Mouse (Mus musculus): ENCODE measurements around the gene Hdac2. TPM values are rescaled to one million over a fixed set of nuclear protein-coding genes. Genes with fewer than 3 reads are reported as not detected.

The Hdac2 gene
- polyA plus RNA-seq, 1 experiment: 12.3 TPM

GRCm38 (mm10) chr10:36981866-36982265 is 7.5 kb downstream of the Hdac2 start:
- no peak for DNase-seq
- H3K4me3 ChIP-seq (replicated peaks; ENCODE audit: extremely low read depth, low read depth, low read length): no peak overlapping the region
- 95% methylated on average over 4 of the region's 4 CpGs for WGBS

GRCm38 (mm10) chr10:36992149-36992548 is 17.8 kb downstream of the Hdac2 start:
- no peak for DNase-seq
- WGBS: 96% methylated on average over 2 of the region's 2 CpGs
- TF ChIP-seq CTCF (IDR thresholded peaks at IDR 0.05; ENCODE audit: insufficient read depth, low read length): no peak
- TF ChIP-seq POLR2A (IDR thresholded peaks at IDR 0.05; ENCODE audit: borderline replicate concordance, extremely low read depth, low read depth, low read length): no peak
- H3K4me3 ChIP-seq (replicated peaks; ENCODE audit: extremely low read depth, low read depth, low read length): no peak overlapping the region
- no peaks in the 10 kb centered on the region for H3K4me1 ChIP-seq (ENCODE audit: control insufficient read depth, insufficient read depth, low read length)

More at GRCm38 (mm10) chr10:36981866-36982265, 7.5 kb downstream of the Hdac2 start:
- H3K4me1 ChIP-seq (ENCODE audit: control insufficient read depth, insufficient read depth, low read length): peaks cover 9% of the 10 kb centered on the region
- TF ChIP-seq POLR2A (IDR thresholded peaks at IDR 0.05; ENCODE audit: borderline replicate concordance, extremely low read depth, low read depth, low read length): no peak
- no peak for TF ChIP-seq CTCF (IDR thresholded peaks at IDR 0.05; ENCODE audit: insufficient read depth, low read length)

GRCm38 (mm10) chr10:37000839-37001238 is 26.5 kb downstream of the Hdac2 start:
- Histone ChIP-seq H3K4me3 (replicated peaks; ENCODE audit: extremely low read depth, low read depth, low read length) (no peak overlapping the region), H3K4me1 (ENCODE audit: control insufficient read depth, insufficient read depth, low read length) (no peaks in the 10 kb centered on the region)
- DNase-seq: no peak
- no peak for TF ChIP-seq CTCF (IDR thresholded peaks at IDR 0.05; ENCODE audit: insufficient read depth, low read length)
- no peak for TF ChIP-seq POLR2A (IDR thresholded peaks at IDR 0.05; ENCODE audit: borderline replicate concordance, extremely low read depth, low read depth, low read length)
- 94% methylated on average over 2 of the region's 2 CpGs for WGBS

- DNase-seq: peak; percentile 55
- WGBS: 52% methylated on average over 8 of the region's 8 CpGs
- no peaks in the 10 kb centered on the region for H3K4me1 ChIP-seq (ENCODE audit: control insufficient read depth, insufficient read depth, low read length)
- no peak for TF ChIP-seq POLR2A (IDR thresholded peaks at IDR 0.05; ENCODE audit: borderline replicate concordance, extremely low read depth, low read depth, low read length)
- peak; percentile 43; the same call in 1 of the 2 replicates for TF ChIP-seq CTCF (IDR thresholded peaks at IDR 0.05; ENCODE audit: insufficient read depth, low read length)
- H3K4me3 ChIP-seq (replicated peaks; ENCODE audit: extremely low read depth, low read depth, low read length): no peak overlapping the region
Observed at GRCm38 (mm10) chr10:37014274-37015107, 40.1 kb downstream of the Hdac2 start.

GRCm38 (mm10) chr10:37015729-37016128 is 41.4 kb downstream of the Hdac2 start:
- Histone ChIP-seq H3K4me3 (replicated peaks; ENCODE audit: extremely low read depth, low read depth, low read length) (no peak overlapping the region), H3K4me1 (ENCODE audit: control insufficient read depth, insufficient read depth, low read length) (no peaks in the 10 kb centered on the region)
- TF ChIP-seq CTCF (IDR thresholded peaks at IDR 0.05; ENCODE audit: insufficient read depth, low read length) (no peak), POLR2A (IDR thresholded peaks at IDR 0.05; ENCODE audit: borderline replicate concordance, extremely low read depth, low read depth, low read length) (no peak)
- 42% methylated on average over 2 of the region's 2 CpGs for WGBS
- DNase-seq: no peak

GRCm38 (mm10) chr10:37016200-37016599 is 41.9 kb downstream of the Hdac2 start:
- H3K4me1 ChIP-seq (ENCODE audit: control insufficient read depth, insufficient read depth, low read length): no peaks in the 10 kb centered on the region
- TF ChIP-seq POLR2A (IDR thresholded peaks at IDR 0.05; ENCODE audit: borderline replicate concordance, extremely low read depth, low read depth, low read length): no peak
- no peak overlapping the region for H3K4me3 ChIP-seq (replicated peaks; ENCODE audit: extremely low read depth, low read depth, low read length)
- no peak for DNase-seq
- 63% methylated on average over 2 of the region's 2 CpGs for WGBS

GRCm38 (mm10) chr10:37024301-37024700 is 50.0 kb downstream of the Hdac2 start:
- H3K4me3 ChIP-seq (replicated peaks; ENCODE audit: extremely low read depth, low read depth, low read length): no peak overlapping the region
- H3K4me1 ChIP-seq (ENCODE audit: control insufficient read depth, insufficient read depth, low read length): no peaks in the 10 kb centered on the region
- WGBS: 53% methylated on average over 1 of the region's 1 CpGs
- no peak for TF ChIP-seq POLR2A (IDR thresholded peaks at IDR 0.05; ENCODE audit: borderline replicate concordance, extremely low read depth, low read depth, low read length)
- no peak for TF ChIP-seq CTCF (IDR thresholded peaks at IDR 0.05; ENCODE audit: insufficient read depth, low read length)
- DNase-seq: no peak

GRCm38 (mm10) chr10:37028651-37029050 is 54.3 kb downstream of the Hdac2 start:
- Histone ChIP-seq H3K4me3 (replicated peaks; ENCODE audit: extremely low read depth, low read depth, low read length) (no peak overlapping the region), H3K4me1 (ENCODE audit: control insufficient read depth, insufficient read depth, low read length) (no peaks in the 10 kb centered on the region)
- TF ChIP-seq CTCF (IDR thresholded peaks at IDR 0.05; ENCODE audit: insufficient read depth, low read length) (no peak), POLR2A (IDR thresholded peaks at IDR 0.05; ENCODE audit: borderline replicate concordance, extremely low read depth, low read depth, low read length) (no peak)
- no peak for DNase-seq
- 69% methylated on average over 2 of the region's 2 CpGs for WGBS

GRCm38 (mm10) chr10:37035090-37035497 is 60.8 kb downstream of the Hdac2 start:
- Histone ChIP-seq H3K4me1 (ENCODE audit: control insufficient read depth, insufficient read depth, low read length) (no peaks in the 10 kb centered on the region), H3K4me3 (replicated peaks; ENCODE audit: extremely low read depth, low read depth, low read length) (no peak overlapping the region)
- no peak for TF ChIP-seq POLR2A (IDR thresholded peaks at IDR 0.05; ENCODE audit: borderline replicate concordance, extremely low read depth, low read depth, low read length)
- no peak for TF ChIP-seq CTCF (IDR thresholded peaks at IDR 0.05; ENCODE audit: insufficient read depth, low read length)
- WGBS: 62% methylated on average over 7 of the region's 7 CpGs
- no peak for DNase-seq

- Histone ChIP-seq H3K4me3 (replicated peaks; ENCODE audit: extremely low read depth, low read depth, low read length) (no peak overlapping the region), H3K4me1 (ENCODE audit: control insufficient read depth, insufficient read depth, low read length) (no peaks in the 10 kb centered on the region)
- TF ChIP-seq POLR2A (IDR thresholded peaks at IDR 0.05; ENCODE audit: borderline replicate concordance, extremely low read depth, low read depth, low read length): no peak
- no peak for TF ChIP-seq CTCF (IDR thresholded peaks at IDR 0.05; ENCODE audit: insufficient read depth, low read length)
- no peak for DNase-seq
- WGBS: 69% methylated on average over 8 of the region's 8 CpGs
Observed at GRCm38 (mm10) chr10:37047661-37048098, 73.3 kb downstream of the Hdac2 start.

Other genes starting within 250 kb of the Hdac2 start
- 35.6 and 39.0 TPM in 2 replicates for gene Marcks, start 164.4 kb downstream of the Hdac2 start, polyA plus RNA-seq (2012; rRNA removed)

Measured in lung, adult 2 months (tissue).